Mouse (Mus musculus): ENCODE measurements around the gene Elf1.
"Not testable (repeated sequence)": the region's sequence is repeated elsewhere in the genome, so short reads cannot be mapped to it uniquely, and the experiment has no call there.

Elf1 gene

GRCm38 (mm10) chr14:79480624-79481338 is at the start of gene Elf1:
Gene Elf1 (plus strand): TSS chr14:79481194.
- peak; percentile 91 to 92 for DNase-seq (ENCODE audit: low spot score in 2 of 2)

GRCm38 (mm10) chr14:79434068-79434467 is 46.9 kb upstream of the Elf1 start:
- no peak for DNase-seq (ENCODE audit: low spot score in 2 of 2)

DNA sequence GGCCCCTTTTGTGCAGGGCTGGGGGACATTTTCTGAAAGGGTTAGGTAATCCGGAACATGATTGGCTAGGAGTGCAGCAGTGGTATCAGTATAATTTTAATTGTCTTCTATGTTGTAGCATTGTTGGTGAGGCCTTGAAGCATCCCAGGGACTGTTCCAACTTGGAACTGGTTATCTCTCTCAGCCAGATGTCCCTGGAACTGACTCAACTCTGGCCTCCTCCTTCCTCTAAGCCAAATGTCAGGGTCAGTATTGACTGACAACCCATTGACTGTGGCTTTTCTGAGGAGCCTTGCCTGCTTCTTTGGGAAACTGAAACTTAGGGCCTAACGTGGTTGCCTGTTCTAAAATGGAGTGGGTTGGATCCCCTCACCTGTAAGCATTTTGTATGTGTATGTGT is 40.3 kb upstream of the Elf1 start:
- DNase-seq (ENCODE audit: low spot score in 2 of 2), result no peak

- peak in 1 of 2 experiments; percentile 30 for DNase-seq (ENCODE audit: low spot score in 2 of 2)
These were observed 39.6 kb upstream of the Elf1 start for GRCm38 (mm10) chr14:79441441-79441840.

- no peak for DNase-seq (ENCODE audit: low spot score in 2 of 2)
These were observed 36.4 kb upstream of the Elf1 start for GRCm38 (mm10) chr14:79444601-79445000.

- DNase-seq (ENCODE audit: low spot score in 2 of 2), result no peak
These were observed 35.9 kb upstream of the Elf1 start for GRCm38 (mm10) chr14:79445055-79445620.

- DNase-seq (ENCODE audit: low spot score in 2 of 2), result peak; percentile 79 to 87
These were observed 29.1 kb upstream of the Elf1 start, which contains the start of gene Kbtbd6 for GRCm38 (mm10) chr14:79451681-79452590. Gene Kbtbd6 (plus strand): TSS chr14:79451835.

- not testable (repeated sequence) for DNase-seq (ENCODE audit: low spot score in 2 of 2)
These were observed 28.4 kb upstream of the Elf1 start for GRCm38 (mm10) chr14:79452591-79452934.

DNA sequence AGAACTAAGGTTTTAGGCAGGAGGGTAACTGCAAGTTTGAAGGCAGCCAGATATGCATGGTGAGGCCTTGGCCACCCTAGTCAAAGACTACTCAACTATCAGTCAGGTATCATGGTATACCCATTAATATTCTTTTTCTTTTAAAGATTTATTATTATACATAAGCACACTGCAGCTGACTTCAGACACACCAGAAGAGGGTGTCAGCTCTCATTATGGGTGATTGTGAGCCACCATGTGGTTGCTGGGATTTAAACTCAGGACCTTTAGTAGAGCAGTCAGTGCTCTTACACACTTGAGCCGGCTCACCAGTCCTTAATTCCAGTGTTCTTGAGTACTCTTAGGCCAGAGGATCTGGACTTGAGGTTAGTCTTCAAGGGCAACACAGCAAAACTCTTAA is 20.6 kb upstream of the Elf1 start:
- no peak for DNase-seq (ENCODE audit: low spot score in 2 of 2)

DNA sequence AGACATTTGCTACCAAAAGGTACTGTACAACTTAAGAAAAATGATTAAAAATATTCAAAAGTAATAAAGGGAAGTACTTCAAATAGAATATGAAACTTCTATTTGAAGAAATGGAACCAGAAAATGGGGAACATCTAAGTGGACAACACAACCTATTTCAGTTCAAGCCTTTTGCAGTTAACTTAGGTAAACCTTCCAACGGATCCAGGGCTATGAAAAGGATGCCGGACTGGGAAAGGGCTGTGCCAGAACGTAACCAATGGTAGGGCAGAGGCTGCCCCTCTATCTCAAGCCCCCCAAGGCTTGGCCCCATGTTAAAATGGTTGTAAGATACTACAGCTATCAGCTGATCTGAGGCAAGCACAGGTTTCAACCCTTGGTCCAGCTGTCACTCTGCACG is 20.0 kb upstream of the Elf1 start:
- no peak for DNase-seq (ENCODE audit: low spot score in 2 of 2)

DNA sequence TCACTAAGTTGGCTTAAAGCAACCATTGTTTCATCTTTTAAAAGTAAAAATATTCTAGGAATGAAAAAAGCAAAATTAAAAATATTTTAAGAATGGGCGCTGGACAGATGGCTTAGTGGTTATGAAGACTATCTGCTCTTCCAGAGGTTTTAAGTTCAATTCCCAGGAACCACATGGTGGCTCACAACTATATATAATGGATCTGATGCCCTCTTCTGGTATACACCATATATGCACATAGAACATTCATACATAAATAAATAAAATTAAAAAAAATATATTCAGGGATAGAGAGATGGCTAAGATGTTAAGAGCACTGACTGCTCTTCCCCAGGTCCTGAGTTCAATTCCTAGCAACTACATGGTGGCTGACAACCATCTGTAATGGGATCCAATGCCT is 15.4 kb upstream of the Elf1 start:
- DNase-seq (ENCODE audit: low spot score in 2 of 2), result no peak

DNA sequence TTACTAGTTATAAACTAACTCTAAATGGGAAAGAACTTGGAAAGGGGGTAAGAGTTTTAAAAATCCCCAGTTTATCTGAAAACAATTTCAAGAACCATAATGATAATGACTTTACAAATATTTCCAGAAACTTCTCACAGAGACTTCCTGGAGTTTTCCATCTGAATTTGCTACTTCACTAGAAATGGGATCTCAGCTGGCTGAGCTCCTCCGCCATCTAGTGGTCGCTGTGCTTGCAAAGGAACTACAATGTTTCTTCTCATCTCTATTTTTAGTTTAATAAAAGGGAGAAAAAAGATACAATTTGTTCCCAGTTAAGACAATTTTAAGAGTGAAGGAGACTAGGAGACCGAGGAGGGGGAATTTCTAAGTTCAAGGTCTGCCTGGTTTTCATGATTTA is 13.4 kb upstream of the Elf1 start:
- no peak for DNase-seq (ENCODE audit: low spot score in 2 of 2)

GRCm38 (mm10) chr14:79473384-79473783 is 7.6 kb upstream of the Elf1 start:
- no peak for DNase-seq (ENCODE audit: low spot score in 2 of 2)

DNA sequence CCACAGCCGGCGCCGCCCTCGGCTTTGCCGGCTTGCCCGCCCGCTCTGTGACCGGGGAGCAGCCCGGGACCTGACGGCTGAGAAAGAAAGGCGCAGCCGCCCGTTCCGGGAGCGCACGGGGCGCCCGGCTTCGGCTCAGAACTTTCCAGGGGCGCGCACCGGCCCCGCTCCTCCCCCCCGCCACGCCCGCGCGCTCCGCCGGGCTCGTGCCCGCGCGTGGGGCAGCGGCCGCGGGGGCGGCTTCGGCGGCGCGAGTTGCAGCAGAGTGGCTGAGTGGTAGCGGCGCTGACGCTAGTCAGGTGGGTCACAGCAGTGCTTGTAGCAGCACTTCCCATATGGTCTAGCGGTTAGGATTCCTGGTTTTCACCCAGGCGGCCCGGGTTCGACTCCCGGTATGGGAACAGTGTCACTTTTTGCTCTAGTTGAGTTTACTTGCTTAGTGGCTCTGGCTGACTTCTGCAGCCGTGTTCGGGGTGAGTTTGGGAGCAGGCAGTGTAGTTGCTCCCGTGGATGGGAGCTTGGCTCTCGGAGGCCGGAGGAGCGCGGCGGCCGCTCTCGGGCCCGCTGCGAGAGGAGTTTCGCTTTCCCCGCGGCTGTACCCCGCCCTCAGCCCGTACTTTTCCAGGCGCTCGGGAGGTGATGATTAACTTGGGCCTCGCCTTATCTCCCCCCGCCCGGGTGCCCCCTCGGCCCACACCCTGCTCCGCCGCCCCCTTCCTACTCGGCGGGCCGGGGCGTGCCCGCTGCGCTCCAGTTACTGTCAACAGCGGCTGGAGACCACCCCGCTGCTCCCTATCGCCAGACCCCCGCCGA is 551 bp downstream of the Elf1 start, which contains the start of gene Wbp4:
Gene Wbp4, minus strand, starts transcription at position 182 of the 813 bp plus-strand sequence.
- peak; percentile 92 for DNase-seq (ENCODE audit: low spot score in 2 of 2)

DNA sequence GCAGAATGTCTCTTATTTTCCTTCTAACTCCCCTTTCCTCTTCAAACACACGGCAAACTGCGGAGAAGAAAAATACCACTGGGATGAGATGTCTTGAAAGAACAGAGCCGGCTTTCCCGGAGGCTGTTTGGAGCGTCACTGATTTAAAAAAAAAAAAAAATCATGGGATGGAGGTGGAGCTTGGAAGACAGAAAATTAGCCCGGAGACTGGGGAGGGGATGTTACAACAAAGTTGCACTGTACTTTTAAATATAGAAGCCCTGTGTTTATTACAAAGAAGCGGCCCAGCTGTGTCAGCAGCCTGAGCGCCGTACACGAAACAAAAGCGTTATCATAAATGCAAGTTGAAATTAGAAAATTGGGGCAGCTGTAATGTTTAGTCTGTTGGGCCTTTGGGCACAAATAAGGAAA is 1.3 kb downstream of the Elf1 start:
- no peak for DNase-seq (ENCODE audit: low spot score in 2 of 2)

- DNase-seq (ENCODE audit: low spot score in 2 of 2), result no peak
These were observed 1.9 kb downstream of the Elf1 start for GRCm38 (mm10) chr14:79482747-79483355.

GRCm38 (mm10) chr14:79483611-79484120 is 2.7 kb downstream of the Elf1 start:
- no peak for DNase-seq (ENCODE audit: low spot score in 2 of 2)

DNA sequence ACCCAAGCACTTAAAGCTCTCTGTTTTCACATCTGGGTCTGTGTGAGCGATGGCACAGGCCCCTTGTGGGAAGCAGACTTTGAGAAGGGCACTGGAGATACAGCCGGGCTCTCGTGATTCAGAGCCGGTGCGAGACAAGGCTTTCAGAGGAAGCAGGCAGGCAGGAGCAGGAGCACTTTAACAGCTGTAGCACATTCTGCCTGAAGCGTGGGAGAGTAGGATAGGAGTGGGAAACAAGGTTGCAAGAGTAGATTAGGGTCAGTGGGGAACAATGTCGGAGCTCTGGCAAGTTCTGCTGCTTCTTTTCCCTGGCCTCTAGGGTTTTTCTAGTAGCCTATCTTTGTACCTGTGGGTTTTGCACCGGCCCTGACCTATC is 5.6 kb downstream of the Elf1 start:
- DNase-seq (ENCODE audit: low spot score in 2 of 2), result no peak

DNA sequence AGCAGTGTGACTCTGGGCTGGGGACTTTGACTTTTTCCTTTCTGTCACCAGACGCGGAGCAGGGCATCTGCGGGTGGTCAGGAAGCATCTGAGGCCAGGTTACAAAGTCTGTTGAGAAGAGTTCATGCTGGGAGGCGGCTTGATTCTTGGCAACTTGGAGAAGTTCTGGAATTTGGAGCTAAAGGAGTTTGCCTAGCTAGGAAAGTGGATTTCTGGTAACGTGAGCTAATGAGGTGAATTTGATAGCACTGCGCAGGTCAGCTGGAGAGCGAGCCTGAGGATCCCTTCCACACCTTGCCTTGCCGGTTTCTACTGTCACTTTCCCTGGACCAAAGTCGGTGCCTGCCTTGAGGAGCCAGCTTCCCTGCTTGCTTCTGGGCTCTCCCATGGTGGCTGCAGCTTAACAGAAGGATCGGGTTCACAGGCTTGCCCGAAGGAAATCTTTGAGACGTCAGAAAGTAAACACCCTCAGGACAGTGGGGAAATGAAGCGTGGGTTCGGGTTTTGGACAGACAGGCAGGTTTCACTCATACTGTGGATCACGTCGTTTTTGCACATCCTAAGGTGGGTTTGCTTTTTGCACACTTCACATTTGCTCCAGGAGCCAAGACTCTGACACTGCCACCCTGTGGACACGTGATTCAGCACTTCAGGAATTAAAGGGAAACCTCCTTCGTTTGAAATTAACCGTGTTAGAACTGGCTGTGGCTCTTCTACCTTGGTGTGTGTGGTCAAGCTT is 6.2 kb downstream of the Elf1 start:
- peak in 1 of 2 experiments; percentile 16 for DNase-seq (ENCODE audit: low spot score in 2 of 2)

- DNase-seq (ENCODE audit: low spot score in 2 of 2), result no peak
These were observed 7.5 kb downstream of the Elf1 start for GRCm38 (mm10) chr14:79488531-79488930.
